Mouse (Mus musculus): ENCODE measurements around the gene Kdm5a. TPM values are rescaled to one million over a fixed set of nuclear protein-coding genes. Genes with fewer than 3 reads are reported as not detected.

The Kdm5a gene
- total RNA-seq, 4 experiments from 2014 or later = 18.2 to 21.1 (median 19.1) TPM

Other genes starting within 250 kb of the Kdm5a start
- not detected for gene D330020A13Rik, start 69.8 kb upstream of the Kdm5a start, total RNA-seq (2022)
- 1 to 10 TPM in 1 of 4 experiments, under 1 TPM in 3; 0.89 to 1.3 (median 0.95) TPM for gene B4galnt3, start 69.6 kb upstream of the Kdm5a start, total RNA-seq (2022)
- 1 to 10 TPM; 2.4 to 2.9 (median 2.7) TPM for gene Ccdc77, start 250 bp downstream of the Kdm5a start, total RNA-seq (2022)
- 1 to 10 TPM in 3 of 4 experiments, under 1 TPM in 1; 0.75 to 2.6 (median 1.3) TPM for gene Il17ra, start 99.1 kb downstream of the Kdm5a start, total RNA-seq (2022)
- not detected for gene Tmem121b, start 129.7 kb downstream of the Kdm5a start, total RNA-seq (2022)
- gene Hdhd5, start 167.2 kb downstream of the Kdm5a start, total RNA-seq (2022) = 10 to 100 TPM; 21.1 to 23.2 (median 22.1) TPM